Mouse (Mus musculus): ENCODE measurements around the gene Med8.

DNA sequence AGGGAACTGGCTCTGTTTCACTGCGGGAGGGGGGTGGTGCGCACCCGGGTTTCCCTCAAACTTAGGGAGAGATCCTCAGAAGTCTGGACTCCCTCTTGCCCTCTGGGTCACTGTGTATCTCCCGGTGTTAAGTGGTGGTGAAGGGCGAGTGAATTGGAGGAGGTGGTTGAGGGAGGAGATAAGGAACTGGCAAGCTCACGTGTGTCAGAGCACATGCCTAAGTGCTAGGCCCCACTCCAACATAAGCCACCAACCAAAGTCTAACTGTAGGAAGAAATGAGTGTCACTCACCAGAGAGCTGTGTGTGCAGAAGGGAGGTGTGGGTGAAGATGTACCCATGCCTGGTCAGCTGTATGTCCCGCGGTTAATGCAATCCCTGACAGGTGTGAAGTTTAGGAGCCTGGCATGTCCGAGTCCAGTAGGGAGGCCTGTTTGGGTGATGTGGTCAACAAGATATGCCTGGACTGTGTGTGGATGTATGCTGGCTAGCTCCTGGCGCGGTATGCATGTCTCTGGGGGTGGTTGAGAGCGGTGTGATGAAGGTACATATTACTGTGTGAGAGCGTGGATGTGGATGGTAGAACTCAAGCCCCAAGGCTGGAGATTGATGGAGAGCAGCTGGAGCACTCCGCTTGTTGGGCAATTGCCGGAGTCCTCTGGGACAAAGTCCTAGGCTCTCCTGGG lies 19.5 kb downstream of the Med8 start:
- TF ChIP-seq POLR2A (IDR thresholded peaks at IDR 0.05; ENCODE audit: low read depth, low read length), result no peak
- TF ChIP-seq CTCF (conservative IDR thresholded peaks at IDR 0.05; ENCODE audit: insufficient read depth, insufficient read length, low read depth, low read length), result no peak
